Mouse (Mus musculus) liver, embryonic 14.5 days (tissue): ENCODE measurements around the gene Wdr3. TPM values are rescaled to one million over a fixed set of nuclear protein-coding genes. Genes with fewer than 3 reads are reported as not detected.
A peak's percentile ranks its signal among the peaks of the same experiment; 100 is the strongest.

ENCODE experiments used
- ATAC-seq: fragments of 200-750 bp; cut with Nextera tagmentation; 2 replicates; pipeline ENCODE4 v1.8.0; 2017; ENCODE audit warnings: moderate number of reproducible peaks, mild to moderate bottlenecking, moderate library complexity; ENCODE audit not compliant: insufficient read depth
- DNase-seq, 3 experiments: peaks; one replicate each; pipeline ENCODE4 v3.0.0-alpha.2; 2012 to 2013; ENCODE audit warnings: low read depth in 3 of 3, low spot score in 3 of 3
- H3K27ac ChIP-seq: fragments of 300-500 bp; sonication (generic); 2 replicates; pipeline ENCODE4 v1.5.1; 2014; ENCODE audit warnings: moderate library complexity, mild to moderate bottlenecking, control low read depth, inconsistent platforms
- H3K27me3 ChIP-seq: fragments of 300-500 bp; sonication (generic); 2 replicates; pipeline ENCODE4 v1.6.1; 2014; ENCODE audit warnings: mild to moderate bottlenecking, low read length, moderate library complexity; ENCODE audit not compliant: control insufficient read depth, insufficient read depth
- H3K36me3 ChIP-seq: fragments of 300-500 bp; sonication (generic); replicated peaks from 2 replicates; pipeline ENCODE4 v1.6.1; 2014; ENCODE audit warnings: low read depth; ENCODE audit not compliant: control insufficient read depth, insufficient read depth
- H3K4me1 ChIP-seq, 2 experiments: fragments of 200-500 bp in 1 of 2; fragments of 300-500 bp in 1 of 2; sonication (generic) in 1 of 2; replicated peaks; 2 replicates each; pipeline ENCODE4 v1.6.1; 2012 to 2014; ENCODE audit warnings: antibody characterized with exemption in 1 of 2, inconsistent platforms in 1 of 2, low read length in 1 of 2; ENCODE audit not compliant: control insufficient read depth in 2 of 2, insufficient read depth in 2 of 2
- H3K4me2 ChIP-seq: fragments of 300-500 bp; sonication (generic); 2 replicates; pipeline ENCODE4 v1.6.1; 2014; ENCODE audit warnings: low read depth, mild to moderate bottlenecking, control low read depth, moderate library complexity
- H3K4me3 ChIP-seq, 2 experiments: fragments of 200-500 bp in 1 of 2; fragments of 300-500 bp in 1 of 2; sonication (generic) in 1 of 2; 2 replicates each; pipeline ENCODE4 v1.5.1; 2012 to 2014; ENCODE audit warnings: low read depth in 2 of 2, low read length in 2 of 2, mild to moderate bottlenecking in 2 of 2, control low read depth in 1 of 2, inconsistent platforms in 1 of 2, moderate library complexity in 1 of 2; ENCODE audit not compliant: insufficient read depth in 1 of 2
- H3K9ac ChIP-seq: fragments of 300-500 bp; sonication (generic); replicated peaks from 2 replicates; pipeline ENCODE4 v1.6.1; 2014; ENCODE audit warnings: mild to moderate bottlenecking, control low read depth, moderate library complexity
- H3K9me3 ChIP-seq: fragments of 300-500 bp; sonication (generic); 2 replicates; pipeline ENCODE4 v1.6.1; 2016; ENCODE audit warnings: low read length, mixed read lengths; ENCODE audit not compliant: control insufficient read depth
- CTCF ChIP-seq: IDR thresholded peaks from 2 replicates; pipeline ENCODE4 v1.5.1; 2016; ENCODE audit warnings: antibody characterized with exemption, low read depth, control low read depth
- EP300 ChIP-seq: IDR thresholded peaks from 2 replicates; pipeline ENCODE4 v1.6.1; 2016; ENCODE audit warnings: antibody characterized with exemption, low read depth
- WGBS: fragments of 180-500 bp; shearing (Covaris S2); extraction: QIAGEN DNeasy Blood & Tissue Kit; methylation state at CpG from one replicate; pipeline ENCODE4 v1.1.7; 2014; ENCODE audit not compliant: insufficient replicate concordance; 5-methylcytosine and 5-hydroxymethylcytosine counted together
- polyA plus RNA-seq, 2 experiments: library from polyadenylated mRNA; depleted of rRNA in 1 of 2; stranded (reverse) in 1 of 2; unstranded in 1 of 2; fragments of >200 nt; fragmentation: Nextera tagmentation in 1 of 2; extraction: Ambion mirVana in 1 of 2; gene quantifications; 2 replicates each; pipeline versions ENCODE4 v1.2.1 to v1.2.3; 2012 to 2014

Wdr3 gene
- polyA plus RNA-seq (2012; rRNA removed) (6.2 and 11.0 TPM in 2 replicates), polyA plus RNA-seq (2014; fragmentation: Nextera tagmentation; extraction: Ambion mirVana) (20.0 and 20.3 TPM in 2 replicates)

DNA sequence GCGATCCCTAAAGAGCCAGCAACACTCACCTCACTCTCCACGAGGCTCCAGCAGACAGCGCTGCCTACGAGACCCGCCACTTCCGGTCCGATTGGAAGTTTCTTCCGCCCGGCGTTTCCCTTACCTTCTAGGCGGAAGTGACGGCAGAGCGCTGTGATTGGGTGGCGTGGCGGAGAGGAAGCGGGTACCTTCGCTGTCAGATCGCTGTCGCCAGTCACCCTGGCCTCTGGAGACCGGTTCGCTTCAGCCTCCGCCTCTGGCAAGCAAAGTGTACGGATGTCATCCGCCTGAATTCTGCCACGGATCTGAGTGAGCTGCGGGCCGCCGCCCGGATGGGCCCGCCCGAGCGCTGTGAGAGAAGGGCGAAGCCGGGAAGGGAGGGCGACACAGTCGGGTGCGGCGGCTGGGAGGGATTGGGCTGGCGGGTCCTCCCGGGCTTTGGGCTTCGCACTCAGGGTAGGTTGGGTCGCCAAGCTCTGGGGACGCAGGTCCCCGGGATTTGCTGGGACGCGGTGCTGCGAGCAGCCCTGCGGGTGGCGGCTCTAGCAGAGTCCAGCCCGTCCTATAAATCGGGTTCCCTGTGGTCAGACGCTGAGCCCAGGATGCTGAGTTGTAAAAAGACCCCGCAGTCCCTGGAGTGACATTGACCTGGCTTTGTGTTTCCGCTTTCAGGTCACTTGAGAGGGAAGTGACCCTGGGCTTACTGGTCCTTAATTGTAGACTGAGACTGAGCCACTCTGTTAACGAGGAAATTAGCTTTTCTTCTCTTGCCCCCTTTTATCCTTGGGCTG is at the start of gene Wdr3, which contains the start of gene Gdap2:
Gene Wdr3, minus strand, starts transcription at position 93 of the 791 bp plus-strand sequence.
Gene Gdap2, plus strand, starts transcription at position 67 of the 791 bp plus-strand sequence.
- Histone ChIP-seq H3K9ac (peak within 1 kb of the TSS; percentile 93), H3K9me3 (no peaks in the 10 kb centered on the region), H3K27me3 (no peaks in the 10 kb centered on the region), H3K27ac (peak within 1 kb of the TSS; percentile 88), H3K4me3 (peak within 1 kb of the TSS; percentile 65 to 88), H3K4me1 (peaks cover 6 to 12% of the 10 kb centered on the region in 2 experiments), H3K4me2 (peak within 1 kb of the TSS; percentile 94), H3K36me3 (peaks cover 11% of the 10 kb centered on the region)
- under 1% methylated on average over 55 of the region's 55 CpGs for WGBS
- peak; percentile 97 for ATAC-seq
- TF ChIP-seq CTCF: 0 out of 2 replicates have a peak, but pooled peaks have one; percentile 3
- TF ChIP-seq EP300: no peak
- peak; percentile 89 to 96 (median 93) for DNase-seq

DNA sequence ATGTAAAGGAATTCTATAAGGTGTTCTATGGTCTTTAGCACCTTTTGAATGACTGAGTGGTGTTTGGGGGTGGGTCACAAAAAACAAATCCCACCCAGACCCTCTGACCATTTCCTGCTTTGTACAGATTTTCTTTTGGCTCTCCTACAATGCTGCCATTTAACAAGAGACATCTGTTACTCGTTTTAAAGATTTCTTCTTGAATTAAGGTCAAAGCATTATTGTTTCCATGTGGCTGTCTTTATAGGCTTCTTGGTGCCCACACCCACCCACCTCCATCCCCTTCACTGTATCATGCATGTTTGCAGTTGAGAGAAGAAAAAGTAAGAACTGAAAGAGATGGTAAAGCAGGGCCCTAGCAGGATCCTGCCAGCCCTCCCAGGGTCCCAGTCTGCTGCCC is 44.8 kb upstream of the Wdr3 start:
- Histone ChIP-seq H3K36me3 (peaks cover 5% of the 10 kb centered on the region; the same call in 1 of the 2 replicates), H3K4me1 (no peaks in the 10 kb centered on the region), H3K27ac (no peak overlapping the region), H3K27me3 (no peaks in the 10 kb centered on the region), H3K9ac (no peak overlapping the region), H3K4me3 (no peak overlapping the region), H3K4me2 (no peak overlapping the region), H3K9me3 (no peaks in the 10 kb centered on the region)
- 62% methylated on average over 1 of the region's 1 CpGs for WGBS
- DNase-seq (no peak), ATAC-seq (no peak)
- TF ChIP-seq EP300 (no peak), CTCF (no peak)

DNA sequence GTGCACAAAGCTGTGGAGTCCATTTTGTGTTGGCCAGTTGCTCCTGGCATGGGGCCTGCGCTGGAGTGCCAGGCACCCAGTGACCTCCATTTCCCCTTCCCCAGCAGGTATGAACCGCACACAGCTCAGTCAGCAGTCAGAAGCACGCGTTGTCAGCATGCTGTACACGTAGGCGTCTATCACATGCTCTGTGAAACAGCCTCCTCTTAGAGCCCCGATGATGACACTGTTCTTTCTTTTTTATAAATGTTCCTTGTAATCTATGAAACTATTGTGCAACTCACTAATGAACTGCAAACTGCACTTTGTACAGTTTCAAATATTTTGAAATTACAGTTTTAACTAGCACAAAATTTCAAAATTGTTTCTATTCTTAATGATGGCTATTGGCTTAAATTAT is 39.3 kb upstream of the Wdr3 start:
- no peaks in the 10 kb centered on the region for H3K9me3 ChIP-seq
- ATAC-seq (no peak), DNase-seq (no peak)
- WGBS: 85% methylated on average over 7 of the region's 7 CpGs
- H3K9ac ChIP-seq: no peak overlapping the region
- H3K4me3 ChIP-seq: no peak overlapping the region
- no peaks in the 10 kb centered on the region for H3K27me3 ChIP-seq
- TF ChIP-seq CTCF (no peak), EP300 (no peak)
- no peak overlapping the region for H3K4me2 ChIP-seq
- H3K36me3 ChIP-seq: peaks cover 8% of the 10 kb centered on the region
- no peaks in the 10 kb centered on the region for H3K4me1 ChIP-seq
- H3K27ac ChIP-seq: no peak overlapping the region

DNA sequence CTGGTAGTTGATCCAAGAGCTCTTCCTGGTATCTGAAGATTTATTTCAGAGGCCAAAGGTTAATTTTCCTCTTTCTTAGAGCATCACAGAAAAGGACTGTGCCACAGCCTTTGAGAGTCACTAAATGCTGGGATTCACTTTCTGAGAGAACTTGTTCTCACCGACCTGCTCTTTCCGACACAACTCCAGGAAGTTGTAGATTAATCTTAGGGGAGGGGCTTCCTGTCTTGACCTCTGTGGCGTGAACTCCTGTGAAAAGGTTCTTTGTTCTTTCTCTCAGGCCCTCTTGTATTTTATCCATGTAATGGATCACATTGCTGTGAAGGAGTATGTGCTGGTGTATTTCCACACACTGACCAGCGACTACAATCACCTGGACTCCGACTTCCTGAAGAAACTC is 32.0 kb upstream of the Wdr3 start:
- no peak overlapping the region for H3K4me2 ChIP-seq
- TF ChIP-seq CTCF (no peak), EP300 (no peak)

DNA sequence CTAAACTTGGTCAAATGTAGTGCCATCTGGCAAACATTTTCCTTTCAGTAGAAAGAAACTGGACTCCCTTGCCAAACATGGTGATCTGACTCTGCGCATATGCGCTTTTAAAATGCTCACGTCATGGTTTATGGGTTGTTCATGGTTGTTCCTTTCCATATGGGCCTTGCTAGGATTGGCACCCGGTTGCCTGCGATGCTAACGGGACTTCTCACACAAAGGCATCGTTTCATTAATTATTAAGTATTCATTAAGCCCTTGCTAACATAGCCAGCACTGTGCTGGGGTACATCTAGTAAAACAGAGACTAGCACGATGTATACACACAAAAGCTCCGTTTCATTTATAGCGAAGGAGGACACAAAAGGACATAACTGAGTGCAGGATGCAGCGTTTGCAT is 27.7 kb upstream of the Wdr3 start:
- no peaks in the 10 kb centered on the region for H3K9me3 ChIP-seq
- no peak overlapping the region for H3K9ac ChIP-seq
- no peak overlapping the region for H3K4me3 ChIP-seq
- TF ChIP-seq CTCF (no peak), EP300 (no peak)
- H3K27me3 ChIP-seq: no peaks in the 10 kb centered on the region
- H3K36me3 ChIP-seq: peaks cover 2% of the 10 kb centered on the region
- 83% methylated on average over 11 of the region's 11 CpGs for WGBS
- no peak overlapping the region for H3K4me2 ChIP-seq
- DNase-seq: no peak
- no peak overlapping the region for H3K27ac ChIP-seq
- no peaks in the 10 kb centered on the region for H3K4me1 ChIP-seq
- ATAC-seq: no peak

More for the DNA sequence above, 32.0 kb upstream of the Wdr3 start:
- Histone ChIP-seq H3K9me3 (no peaks in the 10 kb centered on the region), H3K4me1 (no peaks in the 10 kb centered on the region), H3K27ac (no peak overlapping the region), H3K27me3 (no peaks in the 10 kb centered on the region), H3K36me3 (peaks cover 5% of the 10 kb centered on the region), H3K4me3 (no peak overlapping the region), H3K9ac (no peak overlapping the region)
- ATAC-seq (no peak), DNase-seq (no peak)
- WGBS: 38% methylated on average over 5 of the region's 5 CpGs
